Mouse (Mus musculus) lung, postnatal 0 days (tissue): Measurements from ENCODE around the gene Plxdc1. TPM values are rescaled to one million over a fixed set of nuclear protein-coding genes. Genes with fewer than 3 reads are reported as not detected.

Experiments used
- ATAC-seq: fragments of 200-750 bp; cut with Nextera tagmentation; 2 replicates; pipeline ENCODE4 v1.8.0; 2017; ENCODE audit warnings: moderate library complexity
- DNase-seq: peaks from one replicate; pipeline ENCODE4 v3.0.0-alpha.2; 2016; ENCODE audit warnings: low spot score
- H3K27ac ChIP-seq: fragments of 300-500 bp; sonication (generic); 2 replicates; pipeline ENCODE4 v1.5.1; 2014; ENCODE audit warnings: antibody characterized with exemption, mild to moderate bottlenecking, low read length, mixed read lengths
- H3K27me3 ChIP-seq: fragments of 300-500 bp; sonication (generic); replicated peaks from 2 replicates; pipeline ENCODE4 v1.6.1; 2014; ENCODE audit warnings: low read length, mixed read lengths; ENCODE audit not compliant: insufficient read depth
- H3K36me3 ChIP-seq: fragments of 300-500 bp; sonication (generic); 2 replicates; pipeline ENCODE4 v1.6.1; 2014; ENCODE audit warnings: low read length, mixed read lengths; ENCODE audit not compliant: insufficient read depth
- H3K4me1 ChIP-seq: fragments of 300-500 bp; sonication (generic); 2 replicates; pipeline ENCODE4 v1.6.1; 2014; ENCODE audit warnings: antibody characterized with exemption, low read depth, low read length, mixed read lengths; ENCODE audit not compliant: insufficient read depth
- H3K4me2 ChIP-seq: fragments of 300-500 bp; sonication (generic); replicated peaks from 2 replicates; pipeline ENCODE4 v1.6.1; 2014; ENCODE audit warnings: low read depth, mild to moderate bottlenecking, low read length, moderate library complexity, mixed read lengths
- H3K4me3 ChIP-seq: fragments of 300-500 bp; sonication (generic); 2 replicates; pipeline ENCODE4 v1.5.1; 2014; ENCODE audit warnings: low read depth, low read length
- H3K9ac ChIP-seq: fragments of 300-500 bp; sonication (generic); replicated peaks from 2 replicates; pipeline ENCODE4 v1.6.1; 2014; ENCODE audit warnings: low read depth, mild to moderate bottlenecking
- H3K9me3 ChIP-seq: fragments of 300-500 bp; sonication (generic); 2 replicates; pipeline ENCODE4 v1.6.1; 2016; ENCODE audit warnings: low read length, mixed read lengths
- CTCF ChIP-seq: IDR thresholded peaks from 2 replicates; pipeline ENCODE4 v1.5.1; 2016; ENCODE audit warnings: antibody characterized with exemption, mild to moderate bottlenecking
- EP300 ChIP-seq: IDR thresholded peaks from 2 replicates; pipeline ENCODE4 v1.6.1; 2016; ENCODE audit warnings: antibody characterized with exemption, mild to moderate bottlenecking, control low read depth
- WGBS: fragments of 180-500 bp; shearing (Covaris S2); extraction: QIAGEN DNeasy Blood & Tissue Kit; methylation state at CpG from one replicate; pipeline ENCODE4 v1.1.7; 2014; 5-methylcytosine and 5-hydroxymethylcytosine counted together
- polyA plus RNA-seq: library from polyadenylated mRNA; unstranded; fragments of >200 nt; fragmentation: Nextera tagmentation; extraction: Ambion mirVana; gene quantifications from 2 replicates; pipeline ENCODE4 v1.2.1, GENCODE M21; 2015

Plxdc1 gene
- polyA plus RNA-seq, 1 experiment from 2014 or later = 1.7 TPM

GRCm38 (mm10) chr11:98022555-98023371, 36.5 kb upstream of the Plxdc1 start, which contains the start of gene Cacnb1:
Cacnb1 (minus strand) TSS chr11:98023034.
- H3K27me3 ChIP-seq = no peaks in the 10 kb centered on the region
- ATAC-seq = peak; percentile 70
- H3K27ac ChIP-seq = peak within 1 kb of the TSS; percentile 85
- TF ChIP-seq CTCF (0 out of 2 replicates have a peak, but pooled peaks have one; percentile 2), EP300 (no peak)
- peak; percentile 86 for DNase-seq
- H3K4me3 ChIP-seq = peak within 1 kb of the TSS; percentile 58
- H3K9ac ChIP-seq = peak within 1 kb of the TSS; percentile 50
- no peaks in the 10 kb centered on the region for H3K9me3 ChIP-seq
- H3K4me2 ChIP-seq = peak within 1 kb of the TSS; percentile 96
- H3K4me1 ChIP-seq = peaks cover 14% of the 10 kb centered on the region; the same call in 1 of the 2 replicates
- no peaks in the 10 kb centered on the region for H3K36me3 ChIP-seq
- WGBS = 2% methylated on average over 28 of the region's 52 CpGs

- peak overlapping the region; percentile 85 for H3K27ac ChIP-seq
- under 1% methylated on average over 21 of the region's 23 CpGs for WGBS
- no peaks in the 10 kb centered on the region for H3K9me3 ChIP-seq
- peak overlapping the region; percentile 96 for H3K4me2 ChIP-seq
- no peaks in the 10 kb centered on the region for H3K27me3 ChIP-seq
- H3K36me3 ChIP-seq = no peaks in the 10 kb centered on the region
- peak overlapping the region; percentile 58 for H3K4me3 ChIP-seq
- ATAC-seq = no peak
- TF ChIP-seq CTCF (no peak), EP300 (no peak)
- DNase-seq = no peak
- peak overlapping the region; percentile 50 for H3K9ac ChIP-seq
- peaks cover 14% of the 10 kb centered on the region; the same call in 1 of the 2 replicates for H3K4me1 ChIP-seq
Measured at GRCm38 (mm10) chr11:98022253-98022554, 36.0 kb upstream of the Plxdc1 start.

DNA sequence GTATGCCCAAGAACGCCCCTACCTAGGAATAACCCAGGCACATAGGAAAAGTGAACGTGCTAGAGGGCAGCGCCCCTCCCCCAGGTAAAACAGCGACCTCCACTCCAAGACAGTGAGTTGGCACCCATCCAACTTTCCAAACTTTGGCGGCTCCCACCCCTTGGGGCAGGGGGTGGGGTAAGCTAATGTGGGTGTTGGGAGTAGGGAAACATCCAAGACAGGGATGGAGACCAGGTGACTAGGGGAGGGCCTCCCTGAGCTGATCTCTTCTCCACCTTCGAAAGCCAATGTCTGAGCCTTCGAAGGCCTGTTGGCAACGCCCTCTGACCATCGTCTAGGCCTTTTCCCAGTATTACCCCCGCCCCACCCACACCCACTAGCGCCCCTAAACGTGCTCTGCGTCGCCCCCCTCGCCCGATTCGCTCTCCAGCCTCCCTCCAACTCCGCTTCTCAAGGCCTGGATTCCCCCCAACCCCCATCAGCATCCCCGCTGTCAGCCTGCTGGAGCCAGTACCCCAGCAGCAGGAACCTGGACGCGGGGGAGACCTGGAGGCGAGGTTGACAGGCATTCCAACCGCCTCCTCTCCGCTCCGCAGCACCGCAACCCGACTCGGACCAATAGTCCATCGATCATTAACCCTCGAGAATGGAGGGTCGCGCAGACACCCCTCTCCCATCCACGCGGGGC, 35.5 kb upstream of the Plxdc1 start:
- 4% methylated on average over 32 of the region's 34 CpGs for WGBS
- no peaks in the 10 kb centered on the region for H3K9me3 ChIP-seq
- DNase-seq (peak; percentile 34), ATAC-seq (no peak)
- peak overlapping the region; percentile 96 for H3K4me2 ChIP-seq
- no peaks in the 10 kb centered on the region for H3K36me3 ChIP-seq
- H3K9ac ChIP-seq = peak overlapping the region; percentile 50
- peak overlapping the region; percentile 58 for H3K4me3 ChIP-seq
- TF ChIP-seq EP300 (no peak), CTCF (0 out of 2 replicates have a peak, but pooled peaks have one; percentile 1)
- H3K27ac ChIP-seq = peak overlapping the region; percentile 85
- no peaks in the 10 kb centered on the region for H3K27me3 ChIP-seq
- H3K4me1 ChIP-seq = peaks cover 14% of the 10 kb centered on the region; the same call in 1 of the 2 replicates

DNA sequence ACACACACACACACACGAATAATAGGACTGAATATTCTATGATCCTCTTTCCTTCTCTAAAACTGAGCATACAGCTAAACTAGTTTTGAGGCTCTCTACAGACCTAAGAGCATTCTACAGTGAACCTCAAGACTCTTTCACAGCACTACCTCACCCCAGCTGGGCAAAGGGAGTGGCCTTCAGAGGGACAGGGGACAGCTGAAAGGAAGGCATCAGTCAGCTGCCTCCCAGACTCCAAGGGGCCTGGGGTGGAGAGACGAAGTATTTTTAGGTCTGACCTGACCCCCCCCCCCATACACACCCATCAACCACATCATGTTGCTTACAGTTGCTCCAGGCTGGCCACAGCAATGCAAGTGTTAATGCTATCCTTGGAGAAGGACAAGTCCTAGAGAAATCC, 34.9 kb upstream of the Plxdc1 start:
- Histone ChIP-seq H3K27me3 (no peaks in the 10 kb centered on the region), H3K9ac (no peak overlapping the region), H3K4me2 (peak overlapping the region; percentile 96), H3K9me3 (no peaks in the 10 kb centered on the region), H3K4me3 (no peak overlapping the region; the same call in 1 of the 2 replicates), H3K27ac (no peak overlapping the region), H3K4me1 (peaks cover 14% of the 10 kb centered on the region; the same call in 1 of the 2 replicates), H3K36me3 (no peaks in the 10 kb centered on the region)
- 23% methylated on average over 2 of the region's 2 CpGs for WGBS
- ATAC-seq (no peak), DNase-seq (no peak)
- no peak for TF ChIP-seq CTCF

DNA sequence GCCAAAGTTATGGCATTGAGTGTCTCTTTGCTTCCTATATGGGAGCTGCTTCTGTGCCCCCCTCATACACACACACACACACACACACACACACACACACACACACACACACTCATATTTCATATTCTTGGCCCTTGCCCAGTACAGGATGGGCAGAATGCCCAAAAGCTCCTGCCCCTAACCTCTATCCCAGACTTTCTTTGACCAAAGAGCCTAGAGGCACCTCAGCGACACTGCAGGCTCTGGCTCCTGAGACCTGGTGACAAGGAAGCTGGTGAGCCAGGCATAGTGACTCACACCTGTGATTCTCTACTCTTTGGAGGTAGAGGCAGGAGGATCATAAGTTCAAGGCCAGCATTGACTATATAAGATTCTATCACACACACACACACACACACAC, 34.5 kb upstream of the Plxdc1 start:
- H3K36me3 ChIP-seq = no peaks in the 10 kb centered on the region
- peaks cover 14% of the 10 kb centered on the region; the same call in 1 of the 2 replicates for H3K4me1 ChIP-seq
- no peak overlapping the region for H3K4me2 ChIP-seq
- H3K9ac ChIP-seq = no peak overlapping the region
- no peaks in the 10 kb centered on the region for H3K27me3 ChIP-seq
- 56% methylated on average over 1 of the region's 1 CpGs for WGBS
- no peak for ATAC-seq
- no peak overlapping the region for H3K4me3 ChIP-seq
- H3K27ac ChIP-seq = no peak overlapping the region
- DNase-seq = peak; percentile 41
- TF ChIP-seq EP300 = no peak
- peak; percentile 27 for TF ChIP-seq CTCF
- no peaks in the 10 kb centered on the region for H3K9me3 ChIP-seq

GRCm38 (mm10) chr11:98019883-98020610, 33.8 kb upstream of the Plxdc1 start:
- Histone ChIP-seq H3K27me3 (no peaks in the 10 kb centered on the region), H3K27ac (no peak overlapping the region), H3K4me3 (no peak overlapping the region), H3K9me3 (no peaks in the 10 kb centered on the region), H3K36me3 (no peaks in the 10 kb centered on the region), H3K4me2 (no peak overlapping the region), H3K9ac (no peak overlapping the region), H3K4me1 (peaks cover 10% of the 10 kb centered on the region; the same call in 1 of the 2 replicates)
- 46% methylated on average over 8 of the region's 8 CpGs for whole genome bisulfite sequencing
- TF ChIP-seq EP300 = no peak
- TF ChIP-seq CTCF = no peak
- ATAC-seq (no peak), DNase-seq (no peak)
